Mouse (Mus musculus): Measurements from ENCODE around the gene Map3k20. TPM values are rescaled to one million over a fixed set of nuclear protein-coding genes. Genes with fewer than 3 reads are reported as not detected.

The Map3k20 gene
- polyA plus RNA-seq, 1 experiment from 2014 or later: 43.9 TPM

Other genes starting within 250 kb of the Map3k20 start
- gene Cdca7, start 190.5 kb downstream of the Map3k20 start, polyA plus RNA-seq (2015; fragmentation: Nextera tagmentation; extraction: Ambion mirVana): 46.8 and 49.0 TPM in 2 replicates